Mouse (Mus musculus) midbrain, embryonic 12.5 days (tissue): ENCODE measurements around the gene Avp. TPM values are rescaled to one million over a fixed set of nuclear protein-coding genes. Genes with fewer than 3 reads are reported as not detected.
"Not testable (repeated sequence)": the region's sequence is repeated elsewhere in the genome, so short reads cannot be mapped to it uniquely, and the experiment has no call there.

ENCODE experiments used
- ATAC-seq: fragments of 200-750 bp; cut with Nextera tagmentation; 2 replicates; pipeline ENCODE4 v1.8.0; 2017; ENCODE audit warnings: low read depth, moderate TSS enrichment, moderate library complexity; ENCODE audit not compliant: low FRiP score
- H3K27ac ChIP-seq: fragments of 300-500 bp; sonication (generic); replicated peaks from 2 replicates; pipeline ENCODE4 v1.5.1; 2016; ENCODE audit warnings: mild to moderate bottlenecking
- H3K27me3 ChIP-seq: fragments of 300-500 bp; sonication (generic); 2 replicates; pipeline ENCODE4 v1.6.1; 2016; ENCODE audit warnings: mild to moderate bottlenecking
- H3K36me3 ChIP-seq: fragments of 300-500 bp; sonication (generic); 2 replicates; pipeline ENCODE4 v1.6.1; 2016
- H3K4me1 ChIP-seq: fragments of 300-500 bp; sonication (generic); 2 replicates; pipeline ENCODE4 v1.6.1; 2016
- H3K4me2 ChIP-seq: fragments of 300-500 bp; sonication (generic); replicated peaks from 2 replicates; pipeline ENCODE4 v1.6.1; 2016; ENCODE audit warnings: mild to moderate bottlenecking, moderate library complexity
- H3K4me3 ChIP-seq: fragments of 300-500 bp; sonication (generic); 2 replicates; pipeline ENCODE4 v1.5.1; 2016; ENCODE audit warnings: mild to moderate bottlenecking
- H3K9ac ChIP-seq: fragments of 300-500 bp; sonication (generic); replicated peaks from 2 replicates; pipeline ENCODE4 v1.6.1; 2016; ENCODE audit warnings: mild to moderate bottlenecking, moderate library complexity
- H3K9me3 ChIP-seq: fragments of 300-500 bp; sonication (generic); 2 replicates; pipeline ENCODE4 v1.6.1; 2016; ENCODE audit warnings: mild to moderate bottlenecking
- WGBS: fragments of 180-500 bp; shearing (Covaris S2); methylation state at CpG from one replicate; pipeline ENCODE4 v1.1.7; 2016; 5-methylcytosine and 5-hydroxymethylcytosine counted together
- polyA plus RNA-seq: library from polyadenylated mRNA; unstranded; fragments of >200 nt; fragmentation: Nextera tagmentation; extraction: Ambion mirVana; gene quantifications from 2 replicates; pipeline ENCODE4 v1.2.1, GENCODE M21; 2016

Gene Avp
- polyA plus RNA-seq, 1 experiment from 2014 or later, result not detected

- Histone ChIP-seq H3K4me1 (0 out of 2 replicates have a peak, but pooled peaks cover 2% of the 10 kb centered on the region), H3K36me3 (peaks cover 32% of the 10 kb centered on the region), H3K27me3 (peaks cover 6% of the 10 kb centered on the region; the same call in 1 of the 2 replicates), H3K4me2 (no peak overlapping the region), H3K9me3 (no peaks in the 10 kb centered on the region), H3K4me3 (no peak overlapping the region), H3K9ac (no peak overlapping the region), H3K27ac (no peak overlapping the region)
- WGBS, result 70% methylated on average over 4 of the region's 4 CpGs
- ATAC-seq, result no peak
Measured at GRCm38 (mm10) chr2:130589157-130589556, 6.8 kb upstream of the Avp start.

GRCm38 (mm10) chr2:130588373-130588772 is 6.0 kb upstream of the Avp start:
- Histone ChIP-seq H3K27ac (no peak overlapping the region), H3K9me3 (no peaks in the 10 kb centered on the region), H3K4me2 (no peak overlapping the region), H3K27me3 (peaks cover 14% of the 10 kb centered on the region), H3K4me3 (no peak overlapping the region), H3K4me1 (0 out of 2 replicates have a peak, but pooled peaks cover 2% of the 10 kb centered on the region), H3K36me3 (peaks cover 27% of the 10 kb centered on the region), H3K9ac (no peak overlapping the region)
- 85% methylated on average over 2 of the region's 2 CpGs for WGBS
- no peak for ATAC-seq

- Histone ChIP-seq H3K9ac (no peak overlapping the region), H3K4me3 (no peak overlapping the region), H3K9me3 (no peaks in the 10 kb centered on the region), H3K4me2 (no peak overlapping the region), H3K36me3 (peaks cover 11% of the 10 kb centered on the region), H3K27me3 (peaks cover 37% of the 10 kb centered on the region), H3K27ac (no peak overlapping the region), H3K4me1 (peaks cover 4% of the 10 kb centered on the region; the same call in 1 of the 2 replicates)
- no peak for ATAC-seq
- 87% methylated on average over 6 of the region's 6 CpGs for WGBS
Measured at GRCm38 (mm10) chr2:130586016-130586415, 3.7 kb upstream of the Avp start.

- Histone ChIP-seq H3K9me3 (no peaks in the 10 kb centered on the region), H3K27ac (no peak overlapping the region), H3K27me3 (peaks cover 57% of the 10 kb centered on the region), H3K36me3 (no peaks in the 10 kb centered on the region), H3K9ac (no peak overlapping the region), H3K4me3 (no peak overlapping the region), H3K4me1 (peaks cover 10% of the 10 kb centered on the region), H3K4me2 (no peak overlapping the region)
- no peak for ATAC-seq
- WGBS, result 83% methylated on average over 10 of the region's 10 CpGs
Measured at GRCm38 (mm10) chr2:130583902-130584560, 1.7 kb upstream of the Avp start.

- H3K27me3 ChIP-seq, result peaks cover 86% of the 10 kb centered on the region
- no peak overlapping the region for H3K27ac ChIP-seq
- ATAC-seq, result no peak
- peaks cover 23% of the 10 kb centered on the region for H3K4me1 ChIP-seq
- no peak overlapping the region; the same call in 1 of the 2 replicates for H3K9ac ChIP-seq
- no peaks in the 10 kb centered on the region for H3K9me3 ChIP-seq
- no peaks in the 10 kb centered on the region for H3K36me3 ChIP-seq
- peak overlapping the region; percentile 47 for H3K4me2 ChIP-seq
- 2% methylated on average over 16 of the region's 16 CpGs for WGBS
- peak overlapping the region; percentile 34 for H3K4me3 ChIP-seq
Measured at GRCm38 (mm10) chr2:130581201-130581600, 1.2 kb downstream of the Avp start.

GRCm38 (mm10) chr2:130579791-130580190 is 2.6 kb downstream of the Avp start:
- Histone ChIP-seq H3K4me3 (no peak overlapping the region), H3K27ac (no peak overlapping the region), H3K36me3 (no peaks in the 10 kb centered on the region), H3K27me3 (peaks cover 100% of the 10 kb centered on the region), H3K4me2 (no peak overlapping the region), H3K9me3 (no peaks in the 10 kb centered on the region), H3K9ac (no peak overlapping the region), H3K4me1 (peaks cover 25% of the 10 kb centered on the region)
- no peak for ATAC-seq
- 7% methylated on average over 8 of the region's 8 CpGs for WGBS

- H3K9ac ChIP-seq, result no peak overlapping the region
- WGBS, result 7% methylated on average over 11 of the region's 11 CpGs
- H3K4me3 ChIP-seq, result no peak overlapping the region
- peaks cover 94% of the 10 kb centered on the region for H3K27me3 ChIP-seq
- no peaks in the 10 kb centered on the region for H3K36me3 ChIP-seq
- H3K9me3 ChIP-seq, result no peaks in the 10 kb centered on the region
- no peak for ATAC-seq
- no peak overlapping the region for H3K4me2 ChIP-seq
- no peak overlapping the region for H3K27ac ChIP-seq
- peaks cover 25% of the 10 kb centered on the region for H3K4me1 ChIP-seq
Measured at GRCm38 (mm10) chr2:130578148-130578547, 4.2 kb downstream of the Avp start.

GRCm38 (mm10) chr2:130577632-130578031 is 4.7 kb downstream of the Avp start:
- Histone ChIP-seq H3K4me3 (0 out of 2 replicates have a peak overlapping the region, but pooled peaks have one; percentile 2), H3K4me1 (peaks cover 25% of the 10 kb centered on the region), H3K9ac (no peak overlapping the region), H3K27ac (no peak overlapping the region), H3K4me2 (no peak overlapping the region; the same call in 1 of the 2 replicates), H3K9me3 (no peaks in the 10 kb centered on the region), H3K36me3 (no peaks in the 10 kb centered on the region), H3K27me3 (peaks cover 90% of the 10 kb centered on the region)
- WGBS, result 5% methylated on average over 12 of the region's 12 CpGs
- ATAC-seq, result no peak; the same call in 1 of the 2 replicates

- ATAC-seq, result no peak
- H3K27ac ChIP-seq, result no peak overlapping the region
- H3K9ac ChIP-seq, result no peak overlapping the region
- H3K4me3 ChIP-seq, result no peak overlapping the region
- H3K4me1 ChIP-seq, result peaks cover 25% of the 10 kb centered on the region
- no peaks in the 10 kb centered on the region for H3K9me3 ChIP-seq
- peaks cover 89% of the 10 kb centered on the region for H3K27me3 ChIP-seq
- 4% methylated on average over 9 of the region's 9 CpGs for WGBS
- H3K4me2 ChIP-seq, result 0 out of 2 replicates have a peak overlapping the region, but pooled peaks have one; percentile 45
- no peaks in the 10 kb centered on the region for H3K36me3 ChIP-seq
Measured at GRCm38 (mm10) chr2:130577021-130577420, 5.3 kb downstream of the Avp start.

GRCm38 (mm10) chr2:130576564-130576963 is 5.8 kb downstream of the Avp start:
- Histone ChIP-seq H3K27me3 (peaks cover 84% of the 10 kb centered on the region), H3K4me1 (peaks cover 25% of the 10 kb centered on the region), H3K4me3 (peak overlapping the region; percentile 29), H3K4me2 (peak overlapping the region; percentile 45)
- ATAC-seq, H3K9ac ChIP-seq, H3K27ac ChIP-seq, H3K9me3 ChIP-seq, H3K36me3 ChIP-seq: not testable (repeated sequence)
- 2% methylated on average over 32 of the region's 32 CpGs for WGBS

GRCm38 (mm10) chr2:130575873-130576272 is 6.5 kb downstream of the Avp start, which contains the start of gene Oxt:
Gene Oxt (plus strand): TSS chr2:130576173.
- Histone ChIP-seq H3K27me3 (peaks cover 77% of the 10 kb centered on the region), H3K9me3 (no peaks in the 10 kb centered on the region), H3K27ac (no peak within 1 kb of the TSS), H3K9ac (no peak within 1 kb of the TSS), H3K4me1 (peaks cover 22% of the 10 kb centered on the region), H3K4me2 (peak within 1 kb of the TSS; percentile 45), H3K36me3 (no peaks in the 10 kb centered on the region), H3K4me3 (peak within 1 kb of the TSS; percentile 29)
- no peak for ATAC-seq
- WGBS, result 43% methylated on average over 9 of the region's 9 CpGs

GRCm38 (mm10) chr2:130574960-130575359 is 7.4 kb downstream of the Avp start:
- Histone ChIP-seq H3K9ac (no peak overlapping the region), H3K4me3 (no peak overlapping the region), H3K9me3 (no peaks in the 10 kb centered on the region), H3K4me2 (no peak overlapping the region), H3K36me3 (no peaks in the 10 kb centered on the region), H3K27me3 (peaks cover 68% of the 10 kb centered on the region), H3K4me1 (peaks cover 15% of the 10 kb centered on the region), H3K27ac (no peak overlapping the region)
- 76% methylated on average over 5 of the region's 5 CpGs for WGBS
- no peak for ATAC-seq
